Mouse (Mus musculus): ENCODE results near the gene Large1.

GRCm38 (mm10) chr8:73270991-73271390 lies 82.3 kb downstream of the Large1 start:
- TF ChIP-seq ZC3H11A (IDR thresholded peaks at IDR 0.05; ENCODE audit: borderline replicate concordance, low read depth, low read length) (no peak), MAFK (IDR thresholded peaks at IDR 0.05; ENCODE audit: insufficient read depth, low read depth, low read length) (no peak)
